Mouse (Mus musculus): ENCODE measurements around the gene Gm21860. TPM values are rescaled to one million over a fixed set of nuclear protein-coding genes. Genes with fewer than 3 reads are reported as not detected.
"Not testable (repeated sequence)": the region's sequence is repeated elsewhere in the genome, so short reads cannot be mapped to it uniquely, and the experiment has no call there.

Gm21860 gene
- polyA plus RNA-seq, 1 experiment from 2014 or later = not detected

DNA sequence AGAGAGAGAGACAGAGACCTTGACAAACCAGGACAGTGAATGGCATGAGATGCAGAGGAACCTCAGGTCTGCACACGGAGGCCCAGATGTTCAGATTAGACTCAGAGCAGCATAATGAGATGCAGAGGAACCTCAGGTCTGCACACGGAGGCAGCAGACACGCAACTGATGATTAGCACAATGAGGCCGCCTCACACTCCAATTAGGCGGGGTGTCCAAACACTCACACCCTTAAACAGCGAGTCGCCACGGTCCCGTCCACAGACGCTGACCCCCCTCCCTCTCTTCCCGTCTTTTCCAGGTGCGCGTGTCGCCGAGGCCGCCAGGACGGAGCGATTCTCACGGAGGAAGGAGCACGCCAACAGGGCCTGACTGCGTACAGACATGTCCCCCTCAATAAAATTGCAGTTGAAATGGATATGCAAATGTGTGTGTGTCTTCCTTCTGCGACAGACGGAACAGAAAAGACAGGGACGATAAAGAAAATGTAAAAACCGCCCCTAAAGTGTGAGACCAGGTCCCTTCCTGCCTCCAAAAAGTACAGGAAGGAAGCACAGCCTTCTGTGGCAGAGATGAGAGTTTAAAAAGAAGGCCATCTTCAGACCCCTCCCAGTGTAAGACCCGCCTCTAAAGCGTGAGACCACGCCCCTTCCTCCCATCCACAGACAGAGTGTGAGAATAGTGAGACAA lies 15.6 kb downstream of the Gm21860 start:
- not testable (repeated sequence) for H3K4me3 ChIP-seq; H3K4me2 ChIP-seq (replicated peaks); H3K4me1 ChIP-seq; H3K27ac ChIP-seq; H3K27me3 ChIP-seq; H3K9ac ChIP-seq
- Histone ChIP-seq H3K36me3 (peaks cover 36% of the 10 kb centered on the region), H3K9me3 (replicated peaks) (peaks cover 41% of the 10 kb centered on the region)
- peak; percentile 15; the same call in 1 of the 2 replicates for ATAC-seq (ENCODE audit: low FRiP score)
- WGBS = 73% methylated on average over 28 of the region's 28 CpGs

- H3K27me3 ChIP-seq = no peaks in the 10 kb centered on the region
- 88% methylated on average over 1 of the region's 1 CpGs for WGBS
- H3K27ac ChIP-seq = no peak overlapping the region
- H3K4me1 ChIP-seq = no peaks in the 10 kb centered on the region
- no peak overlapping the region for H3K9ac ChIP-seq
- ATAC-seq (ENCODE audit: low FRiP score) = no peak
- H3K4me2 ChIP-seq (replicated peaks) = no peak overlapping the region
- no peak overlapping the region for H3K4me3 ChIP-seq
- peaks cover 41% of the 10 kb centered on the region for H3K9me3 ChIP-seq (replicated peaks)
- peaks cover 36% of the 10 kb centered on the region for H3K36me3 ChIP-seq
Observed at GRCm38 (mm10) chrY:90738431-90738680, 16.3 kb downstream of the Gm21860 start.

DNA sequence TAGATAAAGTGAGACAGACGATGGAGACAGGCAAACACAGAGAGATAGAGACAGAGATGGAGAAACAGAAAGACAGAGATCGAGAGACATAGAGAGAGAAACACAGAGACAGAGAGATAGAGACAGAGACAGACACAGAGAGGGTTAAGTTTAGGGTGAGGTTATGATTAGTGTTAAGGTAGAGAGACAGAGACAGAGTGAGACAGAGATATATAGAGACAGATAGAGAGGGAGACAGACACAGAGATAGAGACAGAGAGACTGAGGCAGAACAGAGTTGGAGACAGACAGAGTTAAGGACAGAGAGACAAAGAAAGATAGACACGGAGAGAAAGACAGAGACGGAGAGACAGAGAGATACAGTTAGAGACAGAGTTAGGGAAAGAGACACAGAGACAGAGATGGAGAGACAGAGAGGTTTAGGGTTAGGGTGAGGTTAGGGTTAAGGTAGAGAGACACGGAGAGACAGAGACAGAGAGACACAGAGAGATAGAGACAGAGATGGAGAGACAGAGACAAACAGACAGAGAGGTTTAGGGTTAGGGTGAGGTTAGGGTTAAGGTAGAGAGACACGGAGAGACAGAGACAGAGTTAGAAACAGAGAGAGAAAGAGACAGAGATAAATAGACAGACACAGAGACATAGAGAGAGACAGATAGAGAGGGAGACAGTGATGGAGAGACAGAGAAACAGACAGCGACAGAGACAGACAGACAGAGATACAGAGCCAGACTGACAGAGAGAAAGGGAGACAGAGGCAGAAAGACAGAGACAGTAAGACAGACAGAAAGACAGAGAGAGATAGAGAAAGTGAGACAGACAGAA lies 16.8 kb downstream of the Gm21860 start:
- WGBS = 76% methylated on average over 3 of the region's 7 CpGs
- Histone ChIP-seq H3K27me3 (no peaks in the 10 kb centered on the region), H3K9me3 (replicated peaks) (peaks cover 40% of the 10 kb centered on the region), H3K9ac (no peak overlapping the region), H3K4me1 (no peaks in the 10 kb centered on the region), H3K27ac (no peak overlapping the region), H3K36me3 (peaks cover 34% of the 10 kb centered on the region), H3K4me2 (replicated peaks) (no peak overlapping the region), H3K4me3 (no peak overlapping the region)
- ATAC-seq (ENCODE audit: low FRiP score) = no peak

DNA sequence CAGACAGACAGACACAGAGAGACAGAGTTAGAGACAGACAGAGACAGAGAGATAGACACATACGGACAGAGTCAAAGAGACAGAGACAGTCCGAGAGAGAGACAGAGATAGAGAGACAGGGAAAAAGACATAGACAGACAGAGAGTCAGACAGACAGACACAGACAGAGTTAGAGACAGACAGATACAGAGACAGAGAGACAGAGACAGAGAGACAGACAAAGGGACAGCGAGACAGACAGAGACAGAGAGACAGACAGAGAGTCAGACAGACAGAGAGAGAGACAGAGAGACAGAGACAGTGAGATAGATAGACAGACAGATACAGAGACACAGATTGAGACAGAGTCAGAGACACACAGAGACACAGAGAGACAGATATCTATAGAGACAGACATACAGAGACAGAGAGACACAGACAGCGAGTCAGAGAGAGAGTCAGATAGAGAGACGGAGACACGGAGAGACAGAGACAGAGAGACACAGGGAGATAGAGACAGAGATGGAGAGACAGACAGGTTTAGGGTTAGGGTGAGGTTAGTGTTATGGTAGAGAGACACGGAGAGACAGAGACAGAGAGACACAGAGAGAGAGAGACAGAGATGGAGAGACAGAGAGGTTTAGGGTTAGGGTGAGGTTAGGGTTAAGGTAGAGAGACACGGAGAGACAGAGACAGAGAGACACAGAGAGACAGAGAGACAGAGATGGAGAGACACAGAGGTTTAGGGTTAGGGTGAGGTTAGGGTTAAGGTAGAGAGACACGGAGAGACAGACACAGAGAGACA lies 18.2 kb downstream of the Gm21860 start:
- H3K9me3 ChIP-seq (replicated peaks) = peaks cover 25% of the 10 kb centered on the region
- H3K4me3 ChIP-seq; H3K27ac ChIP-seq; H3K4me1 ChIP-seq; H3K4me2 ChIP-seq (replicated peaks); ATAC-seq (ENCODE audit: low FRiP score); H3K27me3 ChIP-seq; H3K9ac ChIP-seq: not testable (repeated sequence)
- peaks cover 20% of the 10 kb centered on the region for H3K36me3 ChIP-seq
- WGBS = 66% methylated on average over 6 of the region's 9 CpGs

GRCm38 (mm10) chrY:90735181-90735895 lies 19.3 kb downstream of the Gm21860 start:
- 87% methylated on average over 4 of the region's 5 CpGs for WGBS
- not testable (repeated sequence) for H3K4me1 ChIP-seq; ATAC-seq (ENCODE audit: low FRiP score)

GRCm38 (mm10) chrY:90734334-90734696 lies 20.3 kb downstream of the Gm21860 start:
- WGBS = 58% methylated on average over 8 of the region's 8 CpGs
- not testable (repeated sequence) for H3K4me1 ChIP-seq

More at GRCm38 (mm10) chrY:90735181-90735895, 19.3 kb downstream of the Gm21860 start:
- not testable (repeated sequence) for H3K27me3 ChIP-seq; H3K27ac ChIP-seq; H3K4me2 ChIP-seq (replicated peaks); H3K9ac ChIP-seq; H3K4me3 ChIP-seq
- Histone ChIP-seq H3K36me3 (peaks cover 15% of the 10 kb centered on the region), H3K9me3 (replicated peaks) (peaks cover 19% of the 10 kb centered on the region)

GRCm38 (mm10) chrY:90733656-90734333 lies 20.8 kb downstream of the Gm21860 start:
- not testable (repeated sequence) for ATAC-seq (ENCODE audit: low FRiP score); H3K9ac ChIP-seq; H3K36me3 ChIP-seq; H3K27me3 ChIP-seq; H3K9me3 ChIP-seq (replicated peaks); H3K4me1 ChIP-seq; H3K27ac ChIP-seq; H3K4me2 ChIP-seq (replicated peaks); H3K4me3 ChIP-seq
- WGBS = 78% methylated on average over 8 of the region's 9 CpGs

More at GRCm38 (mm10) chrY:90734334-90734696, 20.3 kb downstream of the Gm21860 start:
- H3K27ac ChIP-seq; H3K4me2 ChIP-seq (replicated peaks); H3K9ac ChIP-seq; H3K4me3 ChIP-seq; H3K9me3 ChIP-seq (replicated peaks); ATAC-seq (ENCODE audit: low FRiP score); H3K27me3 ChIP-seq; H3K36me3 ChIP-seq: not testable (repeated sequence)

GRCm38 (mm10) chrY:90732101-90732542 lies 22.5 kb downstream of the Gm21860 start:
- not testable (repeated sequence) for H3K4me2 ChIP-seq (replicated peaks); H3K27me3 ChIP-seq; H3K9ac ChIP-seq; H3K27ac ChIP-seq; H3K4me1 ChIP-seq; H3K36me3 ChIP-seq; H3K4me3 ChIP-seq; H3K9me3 ChIP-seq (replicated peaks)
- WGBS = 60% methylated on average over 10 of the region's 10 CpGs
- 0 out of 2 replicates have a peak, but pooled peaks have one; percentile 43 for ATAC-seq (ENCODE audit: low FRiP score)

DNA sequence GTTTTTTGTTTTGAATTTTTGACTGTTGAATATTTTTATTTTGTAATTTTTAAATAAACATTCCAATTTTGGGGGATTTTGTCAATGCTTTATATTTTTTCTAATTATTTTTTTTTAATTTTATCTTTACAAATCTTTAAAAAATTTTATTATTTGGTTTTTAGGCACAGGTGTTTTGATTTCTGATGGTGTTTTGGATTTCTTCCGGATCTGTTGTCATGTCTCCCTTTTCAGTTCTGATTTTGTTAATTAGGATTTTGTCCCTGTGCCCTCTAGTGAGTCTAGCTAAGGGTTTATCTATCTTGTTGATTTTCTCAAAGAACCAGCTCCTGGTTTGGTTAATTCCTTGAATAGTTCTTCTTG lies 23.0 kb downstream of the Gm21860 start:
- H3K9me3 ChIP-seq (replicated peaks); H3K36me3 ChIP-seq; H3K4me3 ChIP-seq; H3K27me3 ChIP-seq; H3K9ac ChIP-seq; ATAC-seq (ENCODE audit: low FRiP score); H3K27ac ChIP-seq; H3K4me2 ChIP-seq (replicated peaks); H3K4me1 ChIP-seq: not testable (repeated sequence)
- 64% methylated on average over 1 of the region's 1 CpGs for WGBS

DNA sequence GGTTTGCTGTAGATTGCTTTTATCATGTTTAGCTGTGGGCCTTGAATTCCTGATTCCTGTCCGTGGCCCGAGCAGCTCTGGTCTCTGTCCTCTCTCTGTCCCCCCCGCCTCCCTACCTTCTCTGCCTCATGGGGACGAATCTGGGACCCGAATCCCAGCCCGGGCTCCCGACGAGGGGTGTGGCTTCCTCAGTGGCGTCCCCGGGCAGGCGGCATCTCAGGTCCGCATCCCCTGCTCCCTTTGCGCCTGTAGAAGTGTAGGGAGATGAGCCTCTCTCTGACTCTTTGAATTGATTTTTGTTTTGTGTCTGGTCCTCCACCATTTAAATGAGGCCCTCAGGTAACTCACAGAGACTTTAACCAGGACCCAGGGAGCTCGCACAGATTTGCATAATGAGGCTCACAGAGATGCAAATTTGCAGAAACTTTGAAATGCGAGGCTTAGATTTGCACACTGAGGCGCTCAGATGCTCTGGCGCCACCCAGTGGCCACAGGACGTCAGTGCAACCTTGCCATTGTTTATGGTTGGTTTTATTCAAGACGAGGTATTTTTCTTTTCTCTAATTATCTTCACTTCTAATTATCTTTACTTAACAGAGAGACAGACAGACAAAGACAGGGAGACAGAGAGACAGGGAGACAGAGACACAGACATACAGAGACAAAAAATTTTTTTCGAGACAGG lies 23.6 kb downstream of the Gm21860 start:
- not testable (repeated sequence) for H3K36me3 ChIP-seq; H3K27ac ChIP-seq; H3K4me3 ChIP-seq; H3K27me3 ChIP-seq; H3K4me1 ChIP-seq; H3K4me2 ChIP-seq (replicated peaks); H3K9ac ChIP-seq; H3K9me3 ChIP-seq (replicated peaks)
- peak; percentile 90 for ATAC-seq (ENCODE audit: low FRiP score)
- 69% methylated on average over 19 of the region's 20 CpGs for WGBS

DNA sequence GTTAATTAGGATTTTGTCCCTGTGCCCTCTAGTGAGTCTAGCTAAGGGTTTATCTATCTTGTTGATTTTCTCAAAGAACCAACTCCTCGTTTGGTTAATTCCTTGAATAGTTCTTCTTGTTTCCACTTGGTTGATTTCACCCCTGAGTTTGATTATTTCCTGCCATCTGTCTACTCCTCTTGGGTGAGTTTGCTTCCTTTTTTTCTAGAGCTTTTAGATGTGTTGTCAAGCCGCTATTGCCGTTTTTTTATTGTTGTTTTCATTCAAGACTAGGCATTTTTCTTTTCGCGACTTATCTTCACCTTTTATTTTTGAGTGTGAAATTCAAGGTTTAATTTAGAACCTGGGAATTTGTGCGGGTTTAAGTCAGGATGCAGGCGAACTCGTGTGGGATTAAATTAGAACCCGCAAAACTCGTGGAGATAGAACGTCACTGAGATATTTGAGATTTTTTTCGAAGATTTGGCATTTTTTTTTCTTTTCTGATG lies 24.8 kb downstream of the Gm21860 start:
- H3K4me1 ChIP-seq; H3K9ac ChIP-seq; H3K36me3 ChIP-seq; H3K9me3 ChIP-seq (replicated peaks); H3K27me3 ChIP-seq; H3K4me3 ChIP-seq; ATAC-seq (ENCODE audit: low FRiP score); H3K27ac ChIP-seq; H3K4me2 ChIP-seq (replicated peaks): not testable (repeated sequence)
- 69% methylated on average over 12 of the region's 12 CpGs for WGBS
